Mouse (Mus musculus) left cerebral cortex, adult 6 months (tissue): Measurements from ENCODE around the gene Iqcn. TPM values are rescaled to one million over a fixed set of nuclear protein-coding genes. Genes with fewer than 3 reads are reported as not detected.

Experiments
- long read RNA-seq, 2 experiments: library from polyadenylated mRNA; unstranded; transcript quantifications; one replicate each; pipeline ENCODE4 v2.0.0; 2019 to 2020
- polyA plus RNA-seq: library from polyadenylated mRNA; unstranded; fragments of <200 nt; fragmentation: Nextera tagmentation; gene quantifications from 2 replicates; pipeline ENCODE4 v1.2.3, GENCODE M21; 2021

Iqcn gene
- polyA plus RNA-seq: 0.03 TPM in 1 of 2 replicates, not detected in the other
- long read RNA-seq, experiment 1: 0 reads
- long read RNA-seq, experiment 2: 0 reads

DNA sequence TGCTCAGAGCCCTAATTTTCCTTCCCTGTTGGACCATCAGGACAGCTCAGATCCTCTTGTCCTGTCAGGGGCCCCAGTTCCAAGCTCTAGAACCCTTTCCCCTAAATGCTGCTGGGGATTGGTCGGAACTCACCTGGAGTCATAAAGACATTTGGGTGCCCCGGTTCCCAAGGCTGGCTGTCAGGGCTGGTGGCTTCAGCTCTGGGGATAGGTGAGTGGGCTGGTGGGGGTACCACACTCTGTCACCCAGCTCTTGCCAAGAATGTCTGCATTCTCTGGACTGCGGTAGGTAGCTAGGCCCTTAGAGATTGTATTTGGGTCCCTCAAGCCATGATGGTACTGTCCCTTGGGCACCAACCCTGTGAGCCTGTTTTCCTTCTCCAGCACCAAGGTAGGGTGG lies at the start of gene Iqcn:
Gene Iqcn (plus strand): TSS at position 171 of the 400 bp plus-strand sequence.

GRCm38 (mm10) chr8:70660273-70660725 lies 43.0 kb upstream of the Iqcn start, which contains the start of gene Pgpep1:
Gene Pgpep1, minus strand, starts transcription at chr8:70660388.

DNA sequence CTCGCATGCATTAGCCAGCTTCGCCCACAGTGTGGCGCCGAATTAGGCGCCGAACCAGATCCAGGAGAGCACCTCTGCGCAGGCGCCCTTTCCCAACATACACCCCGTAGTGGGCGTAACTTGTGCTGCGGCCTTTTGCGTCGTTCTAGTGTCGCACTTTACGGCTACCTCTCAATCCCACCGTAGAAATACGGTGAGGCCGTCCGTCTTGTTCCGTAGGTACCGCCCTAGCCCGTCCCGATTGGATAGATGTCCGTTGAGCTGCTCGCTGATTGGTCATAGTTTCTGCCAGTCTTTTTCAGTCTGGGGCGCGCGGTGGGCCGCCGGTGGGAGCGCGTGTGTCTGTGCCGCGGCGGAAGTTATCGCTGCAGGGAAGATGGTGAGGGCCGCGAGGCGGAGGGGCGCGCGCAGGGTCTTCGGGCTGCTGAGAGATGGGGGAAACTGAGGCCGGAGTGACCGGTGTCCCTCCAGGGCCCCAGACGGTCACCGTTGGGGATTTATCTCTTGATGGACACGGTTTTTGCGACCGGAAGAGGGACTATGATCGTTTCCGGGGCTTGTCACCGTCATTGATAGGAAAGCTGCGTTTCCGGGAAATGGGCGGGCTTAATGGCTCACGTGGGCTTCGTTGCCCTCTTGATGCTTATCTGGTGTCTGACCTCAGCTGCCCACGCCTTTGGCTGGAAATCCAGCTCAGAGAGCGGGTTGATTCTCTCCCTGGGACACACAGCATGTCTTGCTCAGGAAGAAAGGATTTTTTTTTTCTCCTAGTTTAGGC lies 30.0 kb upstream of the Iqcn start, which contains the start of gene Lsm4:
Gene Lsm4 (plus strand): TSS at position 170 of the 778 bp plus-strand sequence.

DNA sequence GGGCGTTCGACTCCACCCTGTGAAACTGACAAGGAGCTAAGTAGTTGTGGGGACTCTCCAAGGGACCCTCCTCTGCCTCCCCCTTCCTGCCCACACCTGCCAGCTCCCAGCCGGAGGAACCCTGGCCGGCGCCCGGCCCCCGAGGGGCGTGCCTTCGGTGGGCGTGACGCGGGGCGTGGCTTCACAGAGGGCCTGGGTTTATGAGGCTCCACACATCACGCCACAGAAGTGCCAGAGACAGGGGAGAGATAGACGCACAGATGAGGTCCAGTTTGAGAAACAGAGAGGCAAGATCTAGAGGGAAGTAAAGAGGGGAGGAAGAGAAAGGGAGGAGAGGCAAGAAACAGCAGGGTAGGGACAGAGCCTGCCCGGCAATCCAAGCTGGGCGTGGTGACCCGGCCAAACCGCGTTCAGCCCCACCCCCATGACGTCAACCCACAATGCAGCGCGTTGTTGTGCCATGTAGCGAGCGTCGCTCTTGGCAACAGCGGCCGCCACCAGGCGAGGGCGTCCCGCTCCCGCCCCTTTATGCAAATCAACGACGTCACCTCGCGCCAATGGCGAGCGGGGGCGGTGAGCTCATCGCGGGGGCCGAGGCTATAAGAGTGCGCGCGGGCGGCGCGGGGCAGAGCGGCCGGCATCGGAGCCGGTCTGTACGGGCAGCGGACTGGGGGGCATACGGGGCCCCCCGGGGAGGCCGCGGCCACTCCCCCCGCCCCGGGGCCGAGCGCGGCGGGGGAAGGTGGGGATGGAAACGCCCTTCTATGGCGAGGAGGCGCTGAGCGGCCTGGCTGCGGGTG lies 4.7 kb upstream of the Iqcn start, which contains the start of gene Jund:
Gene Jund (plus strand): TSS at position 640 of the 800 bp plus-strand sequence.

DNA sequence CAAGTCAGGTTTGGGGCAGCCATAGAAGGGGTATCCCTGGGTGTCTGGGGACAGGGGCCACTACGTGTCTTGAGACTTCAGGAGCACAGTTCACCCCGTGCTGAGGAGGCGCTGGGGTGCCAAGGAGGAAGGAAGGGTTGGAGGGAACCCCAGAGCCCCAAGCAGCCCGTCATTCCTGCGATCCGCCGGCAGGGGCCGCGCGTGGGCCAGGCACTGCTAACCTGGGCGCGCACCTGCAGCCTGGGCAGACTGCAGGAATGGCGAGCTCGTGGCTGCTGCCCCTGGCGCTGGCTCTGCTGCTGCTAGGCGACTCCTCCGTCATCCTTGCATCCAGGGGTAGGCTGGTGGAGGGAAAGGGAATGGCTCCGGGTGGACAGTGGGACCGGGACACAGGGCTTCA lies 15.0 kb downstream of the Iqcn start, which contains the start of gene Gm3336:
Gene Gm3336 (plus strand): TSS at position 247 of the 400 bp plus-strand sequence.

DNA sequence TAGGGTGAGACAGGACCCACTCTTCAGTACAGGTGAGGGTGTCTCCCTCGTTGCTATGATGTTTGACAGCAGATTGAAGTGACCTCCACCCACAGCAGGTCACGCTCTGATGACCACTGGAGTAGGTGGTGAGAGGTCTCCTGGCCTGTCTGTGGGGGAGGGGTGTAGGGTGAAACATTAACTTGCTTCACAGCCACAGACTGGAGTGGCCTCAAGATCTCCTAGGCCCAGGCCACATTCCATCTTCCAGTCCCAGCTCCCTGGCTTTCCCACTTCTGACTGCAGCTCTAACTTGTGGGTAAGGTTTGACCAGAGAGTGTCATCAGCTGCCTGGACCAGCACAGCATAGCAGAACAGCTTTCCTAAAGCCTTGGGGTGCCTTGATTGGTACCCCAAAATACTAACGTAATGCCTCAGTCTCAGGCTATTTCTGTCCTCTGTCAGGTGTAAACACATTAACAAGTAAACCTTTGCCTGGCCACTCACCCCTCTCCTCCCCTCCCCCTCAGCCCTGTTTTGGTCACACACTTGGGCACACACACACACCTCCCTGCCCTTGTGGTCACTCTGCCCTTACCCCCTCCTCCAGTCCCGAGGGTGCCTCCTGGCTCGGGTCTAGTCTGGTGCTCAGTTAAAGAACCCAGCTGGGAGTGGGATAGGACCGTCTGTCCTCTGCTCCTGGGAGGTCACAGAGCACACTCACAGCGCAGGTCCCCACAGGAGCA lies 20.4 kb downstream of the Iqcn start, which contains the start of gene Pde4c:
Gene Pde4c (plus strand): TSS at position 235 of the 725 bp plus-strand sequence.

DNA sequence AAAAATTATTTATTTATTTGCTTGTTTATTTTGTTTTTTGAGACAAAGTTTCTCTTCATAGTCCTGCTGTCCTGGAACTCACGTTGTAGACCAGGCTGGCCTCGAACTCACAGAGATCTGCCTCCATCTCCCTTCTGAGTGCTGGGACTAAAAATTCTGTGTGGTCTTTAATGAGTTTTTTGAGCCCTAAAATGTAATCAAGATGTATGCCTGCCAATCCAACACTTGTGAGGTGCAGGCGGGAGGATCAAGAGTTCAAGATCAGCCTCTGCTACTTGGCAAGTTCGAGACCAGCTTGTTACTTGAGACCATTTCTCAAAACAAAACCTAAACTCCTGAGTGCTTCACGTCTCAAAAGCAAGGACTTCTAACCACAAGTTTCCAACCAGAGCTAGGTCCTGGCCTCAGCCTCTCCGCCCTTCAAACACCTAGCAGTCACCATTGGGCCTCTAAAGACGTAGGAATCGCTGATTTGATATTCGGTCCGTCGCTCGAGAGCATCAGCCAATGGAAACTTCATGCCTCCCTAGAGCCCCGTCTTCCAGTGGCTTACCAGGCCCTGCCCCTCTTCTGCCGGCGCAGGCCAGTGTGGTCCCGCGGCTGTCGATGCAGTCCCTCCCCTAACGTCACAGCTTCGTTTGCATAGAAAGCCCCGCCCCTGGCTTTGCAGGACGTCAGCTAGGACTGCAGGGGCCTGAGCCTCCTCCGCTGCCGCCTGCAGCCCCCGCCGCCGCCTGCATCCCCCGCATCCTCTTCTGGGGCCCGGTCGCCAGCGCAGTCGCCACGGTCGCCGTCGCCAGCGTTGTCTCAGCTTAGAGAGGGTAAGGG lies 51.0 kb downstream of the Iqcn start, which contains the start of gene Rab3a:
Gene Rab3a (plus strand): TSS at position 637 of the 828 bp plus-strand sequence.

DNA sequence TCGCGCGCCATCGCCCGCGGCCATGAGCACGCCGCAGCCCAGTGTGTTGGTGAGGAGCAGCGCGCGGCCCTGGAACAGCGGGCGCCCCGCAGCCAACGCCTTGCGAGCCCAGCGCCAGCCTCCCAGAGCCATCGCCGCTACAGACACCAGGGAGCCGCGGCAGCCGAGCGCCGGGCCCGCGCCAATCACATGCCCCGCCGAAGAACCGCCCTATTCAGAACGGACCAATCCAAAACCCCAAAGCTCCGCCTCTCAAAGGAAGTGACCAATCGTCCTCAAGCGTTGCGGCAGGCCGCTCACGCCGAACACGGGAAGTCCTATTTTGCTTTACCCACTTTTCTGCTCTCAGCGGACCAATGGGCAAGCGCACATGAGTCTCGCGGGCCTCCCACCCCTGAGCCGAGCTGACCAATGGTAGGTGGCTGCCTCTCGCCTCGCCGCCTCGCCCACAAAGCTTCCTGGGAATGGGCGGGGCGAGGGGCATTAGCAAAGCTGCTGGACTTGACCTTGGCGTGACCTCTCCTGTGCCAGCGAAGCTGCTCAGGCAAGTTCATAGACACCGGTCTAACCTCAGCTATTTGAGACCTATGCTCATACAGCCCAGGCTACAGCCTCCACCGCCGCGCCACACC lies 57.6 kb downstream of the Iqcn start, which contains the start of gene Mpv17l2:
Gene Mpv17l2 (minus strand): TSS at position 172 of the 632 bp plus-strand sequence.

Other genes starting within 250 kb of the Iqcn start
- 30.8 and 37.7 TPM in 2 replicates for gene Klhl26, start 226.5 kb upstream of the Iqcn start, polyA plus RNA-seq
- gene Tmem59l, start 216.1 kb upstream of the Iqcn start, polyA plus RNA-seq: 550 and 567 TPM in 2 replicates
- gene Crlf1, start 210.3 kb upstream of the Iqcn start, polyA plus RNA-seq: 0.81 and 2.0 TPM in 2 replicates
- gene Rex1bd, start 196.7 kb upstream of the Iqcn start, polyA plus RNA-seq: 347 and 396 TPM in 2 replicates
- gene Uba52, start 192.7 kb upstream of the Iqcn start, polyA plus RNA-seq: 3,921 and 4,944 TPM in 2 replicates
- gene Fkbp8, start 175.7 kb upstream of the Iqcn start, polyA plus RNA-seq: 287 and 603 TPM in 2 replicates
- 73.8 and 77.6 TPM in 2 replicates for gene Kxd1, start 175.5 kb upstream of the Iqcn start, polyA plus RNA-seq
- 3.9 and 9.1 TPM in 2 replicates for gene Ell, start 164.0 kb upstream of the Iqcn start, polyA plus RNA-seq
- 36.5 and 38.4 TPM in 2 replicates for gene Isyna1, start 109.1 kb upstream of the Iqcn start, polyA plus RNA-seq
- gene Ssbp4, start 94.6 kb upstream of the Iqcn start, polyA plus RNA-seq: 88.8 and 293 TPM in 2 replicates
- gene Lrrc25, start 87.3 kb upstream of the Iqcn start, polyA plus RNA-seq: 0.72 and 1.7 TPM in 2 replicates
- gene Gdf15, start 71.0 kb upstream of the Iqcn start, polyA plus RNA-seq: 0.23 TPM in 1 of 2 replicates, not detected in the other
- gene Pgpep1, start 43.1 kb upstream of the Iqcn start, polyA plus RNA-seq: 11.0 and 11.5 TPM in 2 replicates
- gene Lsm4, start 30.2 kb upstream of the Iqcn start, polyA plus RNA-seq: 222 and 248 TPM in 2 replicates
- gene Jund, start 4.5 kb upstream of the Iqcn start, polyA plus RNA-seq: 5.3 and 148 TPM in 2 replicates
- gene Gm3336, start 15.1 kb downstream of the Iqcn start, polyA plus RNA-seq: 0.19 and 0.25 TPM in 2 replicates
- 0.18 and 0.60 TPM in 2 replicates for gene Pde4c, start 20.3 kb downstream of the Iqcn start, polyA plus RNA-seq
- 895 and 1,300 TPM in 2 replicates for gene Rab3a, start 51.2 kb downstream of the Iqcn start, polyA plus RNA-seq
- gene Mpv17l2, start 57.5 kb downstream of the Iqcn start, polyA plus RNA-seq: 100 and 108 TPM in 2 replicates
- gene Pik3r2, start 73.3 kb downstream of the Iqcn start, polyA plus RNA-seq: 82.0 and 99.2 TPM in 2 replicates
- gene Mast3, start 101.6 kb downstream of the Iqcn start, polyA plus RNA-seq: 66.9 and 129 TPM in 2 replicates
- 0.14 and 0.27 TPM in 2 replicates for gene Il12rb1, start 105.0 kb downstream of the Iqcn start, polyA plus RNA-seq
- 9.4 and 9.7 TPM in 2 replicates for gene Arrdc2, start 136.3 kb downstream of the Iqcn start, polyA plus RNA-seq
- gene Kcnn1, start 159.8 kb downstream of the Iqcn start, polyA plus RNA-seq: 12.4 and 13.0 TPM in 2 replicates
- 140 and 167 TPM in 2 replicates for gene Ccdc124, start 170.5 kb downstream of the Iqcn start, polyA plus RNA-seq
- gene Slc5a5, start 189.3 kb downstream of the Iqcn start, polyA plus RNA-seq: 16.6 and 17.9 TPM in 2 replicates
- 3,531 and 4,437 TPM in 2 replicates for gene Rpl18a, start 194.0 kb downstream of the Iqcn start, polyA plus RNA-seq
- 18.1 and 27.3 TPM in 2 replicates for gene Map1s, start 202.5 kb downstream of the Iqcn start, polyA plus RNA-seq